Mouse (Mus musculus) pancreas, adult 10 weeks (tissue): ENCODE results near the gene Rps8. TPM values are rescaled to one million over a fixed set of nuclear protein-coding genes. Genes with fewer than 3 reads are reported as not detected.

ENCODE experiments used
- polyA plus RNA-seq: library from polyadenylated mRNA; stranded (reverse); fragments of 350-450 nt; fragmentation: Illumina TruSeq; extraction: RNeasy Lipid Tissue Mini Kit (QIAGEN cat#74804); gene quantifications from one replicate; pipeline ENCODE4 v1.2.3, GENCODE M21; 2015; ENCODE audit warnings: low read depth, low replicate concordance; ENCODE audit not compliant: insufficient read depth

The Rps8 gene
- polyA plus RNA-seq: 1,006 TPM

DNA sequence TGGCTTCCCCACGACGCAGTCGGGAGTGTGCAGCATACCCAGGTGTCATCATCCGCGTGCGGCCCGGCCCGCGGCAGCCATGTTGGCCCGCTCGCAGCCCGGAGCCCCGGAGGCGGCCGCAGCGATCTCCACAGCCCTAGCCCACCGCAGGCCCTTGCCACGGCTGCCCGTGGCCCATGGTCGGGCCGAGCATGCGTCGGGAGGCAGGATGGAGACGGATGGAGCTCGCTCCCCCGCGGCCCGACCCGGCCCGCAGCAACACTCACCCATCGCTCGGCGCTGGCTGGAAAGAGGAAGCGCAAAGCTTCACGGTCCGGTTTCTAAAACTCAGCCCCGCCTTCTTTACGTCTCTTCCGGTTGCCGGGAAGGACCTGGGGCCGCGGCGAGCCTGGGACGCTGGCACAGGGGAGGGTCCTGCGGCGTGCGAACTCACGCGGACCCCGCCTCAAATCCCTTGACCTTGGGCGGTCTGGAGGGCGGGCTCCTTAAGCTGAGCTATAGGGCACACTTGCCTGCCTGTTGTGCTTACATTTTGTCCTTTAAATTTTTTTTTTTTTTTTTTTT, at the start of gene Rps8:
TSS of gene Rps8 (minus strand) at position 452 of the 564 bp plus-strand sequence.

DNA sequence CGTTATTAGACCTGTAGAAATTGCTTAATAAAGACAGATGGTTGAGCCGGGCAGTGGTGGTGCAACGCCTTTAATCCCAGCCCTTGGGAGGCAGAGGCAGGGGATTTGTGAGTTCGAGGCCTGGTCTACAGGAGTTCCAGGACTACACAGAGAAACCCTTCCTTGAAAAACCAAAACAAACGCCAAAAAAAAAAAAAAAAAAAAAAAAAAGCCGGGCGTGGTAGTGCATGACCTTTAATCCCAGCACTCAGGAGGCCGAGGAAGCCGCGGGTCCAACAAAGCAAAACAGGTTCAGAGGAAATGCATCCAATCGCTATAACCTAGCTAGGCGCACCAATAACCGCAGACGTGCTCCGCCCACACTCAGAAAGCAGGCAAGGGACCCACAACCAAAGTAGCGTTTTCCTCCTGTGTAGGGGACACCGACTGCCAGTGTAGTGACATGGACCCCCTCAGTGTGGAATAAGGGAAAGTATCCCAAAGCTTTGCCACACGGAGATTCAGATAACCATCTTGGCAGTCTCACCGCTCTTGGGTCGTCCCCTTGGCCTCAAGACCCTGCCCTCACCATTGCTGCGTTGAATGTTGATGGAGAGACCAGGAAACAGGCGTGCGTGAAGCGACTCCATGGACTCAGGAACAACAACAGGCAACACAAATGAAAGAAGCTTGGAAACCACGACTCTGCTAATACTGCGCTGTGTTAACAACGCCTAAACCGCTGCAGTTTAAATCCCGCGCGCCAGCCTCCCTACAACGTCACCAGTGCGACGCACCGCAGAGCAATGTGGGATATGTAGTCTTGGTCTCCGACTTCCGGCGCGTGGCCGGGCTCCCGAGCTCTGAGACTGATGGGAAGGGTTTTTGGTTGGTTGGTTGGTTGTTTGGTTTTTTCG, 26.1 kb upstream of the Rps8 start, which contains the start of gene Kif2c:
TSS of gene Kif2c (minus strand) at position 777 of the 896 bp plus-strand sequence.

DNA sequence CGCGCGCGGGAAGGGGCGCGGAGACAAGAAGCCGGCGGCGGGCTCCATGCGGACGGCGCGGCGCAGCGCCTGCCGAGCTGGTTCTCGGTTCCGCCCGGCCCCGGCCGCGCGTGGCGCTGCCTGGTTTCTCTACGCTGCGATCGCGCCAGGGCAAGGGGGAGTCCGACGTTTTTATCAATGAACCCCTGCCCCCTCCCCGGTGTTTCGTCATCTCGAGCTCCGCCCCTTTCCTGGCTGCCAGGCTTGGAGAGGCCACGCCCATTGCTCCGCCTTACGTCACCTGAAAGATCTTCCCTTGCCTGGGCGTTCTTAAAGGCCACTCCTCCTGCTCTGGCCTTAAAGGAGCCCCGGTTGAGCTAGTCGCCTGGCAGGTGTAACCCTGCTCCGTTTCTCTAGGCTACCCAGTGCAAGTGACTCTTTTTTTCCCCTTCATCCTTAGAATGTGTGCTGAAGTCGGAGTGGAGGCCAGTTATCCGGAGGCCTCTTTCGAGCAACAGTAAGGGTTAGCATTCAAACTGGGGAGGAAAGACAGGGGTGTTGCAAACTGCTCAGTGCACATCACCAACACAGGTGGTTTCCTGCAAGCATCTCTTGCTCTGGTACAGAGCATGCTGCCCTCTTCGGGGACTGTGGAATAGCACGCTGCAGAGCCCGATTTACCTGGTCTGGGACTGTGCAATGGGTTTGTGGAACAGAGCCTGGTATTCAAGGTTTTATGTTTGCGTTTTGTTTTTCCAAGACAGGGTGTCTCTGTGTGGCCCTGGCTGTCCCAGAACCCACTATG, 22.0 kb downstream of the Rps8 start, which contains the start of gene Plk3:
TSS of gene Plk3 (minus strand) at position 147 of the 784 bp plus-strand sequence.

DNA sequence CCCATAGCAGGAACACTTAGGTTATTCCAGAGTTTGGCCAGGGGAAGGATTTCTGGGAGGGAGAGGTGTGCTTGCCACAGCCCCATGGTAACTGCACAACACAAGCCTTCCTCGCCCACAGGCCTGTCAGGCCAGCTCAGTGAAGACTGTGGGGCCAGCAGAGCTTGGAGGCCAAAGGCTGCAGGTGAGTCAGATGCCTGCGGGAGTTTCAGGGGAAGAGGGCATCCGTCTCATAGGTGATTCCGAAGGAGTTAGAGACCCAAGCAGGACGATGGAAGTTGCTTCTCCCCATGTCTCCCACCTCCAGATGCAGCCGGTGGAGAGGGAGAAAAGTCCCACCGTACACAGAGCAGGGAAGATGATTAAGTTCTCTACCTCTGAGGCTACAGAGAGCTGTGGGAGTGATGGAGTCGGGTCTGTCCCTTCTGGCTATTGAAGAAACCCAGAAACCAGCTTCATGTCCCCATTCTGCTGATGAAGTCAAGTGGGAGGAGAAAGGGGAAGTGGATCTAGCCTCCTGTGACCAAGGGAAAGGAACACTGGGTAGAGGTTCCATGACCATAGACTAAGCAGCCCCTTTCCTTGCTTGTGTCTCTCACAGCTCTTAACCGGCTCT, 29.3 kb downstream of the Rps8 start, which contains the start of gene Tctex1d4:
TSS of gene Tctex1d4 (plus strand) at position 120 of the 616 bp plus-strand sequence.

DNA sequence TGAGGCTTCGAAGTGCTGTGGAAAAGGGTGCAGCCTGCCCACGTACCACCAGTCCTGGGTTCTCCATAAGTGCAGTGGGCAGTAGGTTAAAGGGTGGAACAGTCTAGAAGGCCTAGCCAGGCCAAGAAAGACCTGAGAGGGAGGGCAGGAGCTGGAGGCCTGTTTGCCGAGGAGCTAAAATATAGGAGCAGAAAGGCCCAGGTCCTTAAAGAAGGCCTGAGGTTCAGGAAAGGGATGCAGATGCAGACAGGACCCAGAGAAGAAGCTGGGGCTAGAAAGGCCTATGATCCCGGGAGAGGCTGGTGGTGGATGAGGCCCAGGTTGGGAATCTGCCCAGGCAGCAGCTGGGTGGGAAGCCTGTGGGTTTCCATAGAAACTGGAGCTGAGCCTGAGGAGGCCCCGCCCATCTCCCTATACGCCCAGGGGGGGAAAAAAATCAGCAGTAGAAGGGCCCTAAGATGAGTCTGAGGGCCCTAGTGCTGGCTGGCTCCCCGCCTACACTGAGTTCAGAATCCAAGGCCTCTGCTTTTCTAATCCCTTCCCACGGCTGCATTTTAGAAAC, 30.6 kb downstream of the Rps8 start, which contains the start of gene Btbd19:
TSS of gene Btbd19 (minus strand) at position 378 of the 562 bp plus-strand sequence.

Other genes starting within 250 kb of the Rps8 start
- 26.0 TPM for gene Urod, start 161.8 kb downstream of the Rps8 start, polyA plus RNA-seq
- gene Hectd3, start 160.9 kb downstream of the Rps8 start, polyA plus RNA-seq: 7.8 TPM
- gene Eif2b3, start 136.8 kb downstream of the Rps8 start, polyA plus RNA-seq: 4.9 TPM
- 0.33 TPM for gene Ptch2, start 60.2 kb downstream of the Rps8 start, polyA plus RNA-seq
- gene Btbd19, start 30.5 kb downstream of the Rps8 start, polyA plus RNA-seq: 6.5 TPM
- not detected for gene Tctex1d4, start 29.4 kb downstream of the Rps8 start, polyA plus RNA-seq
- gene Plk3, start 22.3 kb downstream of the Rps8 start, polyA plus RNA-seq: 1.6 TPM
- not detected for gene Kif2c, start 26.4 kb upstream of the Rps8 start, polyA plus RNA-seq
- not detected for gene Tmem53, start 95.7 kb upstream of the Rps8 start, polyA plus RNA-seq
- not detected for gene Armh1, start 95.9 kb upstream of the Rps8 start, polyA plus RNA-seq